Mouse (Mus musculus) left cerebral cortex, adult 6 months (tissue): ENCODE results near the gene Rnf4. TPM values are rescaled to one million over a fixed set of nuclear protein-coding genes. Genes with fewer than 3 reads are reported as not detected.

ENCODE experiments used
- long read RNA-seq, 2 experiments: library from polyadenylated mRNA; unstranded; transcript quantifications; one replicate each; pipeline ENCODE4 v2.0.0; 2019 to 2020
- polyA plus RNA-seq: library from polyadenylated mRNA; unstranded; fragments of <200 nt; fragmentation: Nextera tagmentation; gene quantifications from 2 replicates; pipeline ENCODE4 v1.2.3, GENCODE M21; 2021

Gene Rnf4
- 57.0 and 68.2 TPM in 2 replicates for polyA plus RNA-seq
- long read RNA-seq, experiment 1, full-length matches to known transcripts: 23 of 42 reads
- long read RNA-seq, experiment 1, partial matches to known transcripts: 3 of 42 reads
- long read RNA-seq, experiment 1, other reads (novel, unspliced or antisense): 16 of 42 reads
- long read RNA-seq, experiment 2, full-length matches to known transcripts: 17 of 22 reads
- long read RNA-seq, experiment 2, partial matches to known transcripts: 3 of 22 reads
- long read RNA-seq, experiment 2, other reads (novel, unspliced or antisense): 2 of 22 reads

DNA sequence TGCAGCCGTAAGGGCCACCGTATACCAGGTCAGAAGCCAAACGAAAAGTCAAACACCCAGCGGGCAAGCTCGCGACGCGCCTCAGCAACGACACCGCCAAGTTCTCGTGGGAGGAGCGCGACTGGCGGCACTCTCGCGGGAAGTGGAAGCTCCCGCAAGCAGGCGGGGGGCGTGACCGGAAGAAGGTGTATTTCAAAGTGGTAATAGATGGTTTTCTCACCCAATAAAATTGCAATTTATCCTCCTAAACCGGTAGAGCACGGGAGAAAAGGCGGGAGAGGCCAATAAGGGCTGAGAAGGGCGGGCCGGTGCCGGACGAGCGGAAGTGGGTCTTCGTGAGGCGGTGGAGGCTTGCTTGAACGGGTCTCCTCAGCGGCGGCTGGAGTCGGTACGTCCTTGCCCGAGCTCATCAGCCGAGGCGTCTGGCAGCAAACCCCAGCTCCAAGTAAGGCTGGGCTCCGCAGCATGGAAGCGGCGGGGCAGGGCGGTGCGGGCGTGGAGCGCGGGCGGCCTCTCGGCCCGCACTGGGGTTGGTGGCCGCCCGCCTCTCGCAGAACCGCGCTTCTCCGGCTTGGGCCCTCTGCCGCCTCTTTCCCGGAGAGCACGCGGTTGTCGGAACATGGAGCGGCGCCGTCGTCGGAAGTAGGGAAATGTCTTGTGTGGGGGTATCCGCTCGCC lies at the start of gene Rnf4:
Rnf4 (plus strand) TSS at position 193 of the 678 bp plus-strand sequence.

DNA sequence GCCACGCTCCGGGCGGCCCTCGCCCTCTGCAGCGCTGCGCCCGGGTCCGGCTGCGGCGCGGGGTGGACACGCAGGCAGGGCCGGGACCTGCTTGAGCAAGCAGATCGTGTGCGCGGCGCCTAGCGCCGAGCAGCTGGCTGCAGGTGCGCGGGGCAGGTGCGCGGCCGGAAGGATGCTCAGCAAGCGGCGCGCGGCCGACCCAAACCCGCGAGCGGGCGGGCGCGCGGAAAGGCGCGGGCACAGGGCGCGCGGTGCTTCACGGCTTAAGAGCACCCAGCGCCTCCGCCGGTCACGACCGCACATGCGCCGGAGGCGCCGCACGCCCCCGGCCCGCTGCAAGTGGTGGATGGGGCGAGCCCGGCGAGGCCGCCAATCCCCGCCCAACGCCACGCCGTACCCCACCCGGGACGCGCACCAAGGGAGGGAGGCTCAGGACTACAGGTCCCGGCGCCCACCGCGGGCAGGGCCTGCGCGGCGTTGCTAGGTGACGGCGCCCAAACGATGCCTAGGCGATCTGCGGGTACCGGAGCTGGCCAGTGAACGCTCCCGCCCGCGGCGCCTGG lies 47.9 kb upstream of the Rnf4 start, which contains the start of the genes Zfyve28 and Cfap99:
Zfyve28 (minus strand) TSS at position 296 of the 563 bp plus-strand sequence.
Cfap99 (plus strand) TSS at position 447 of the 563 bp plus-strand sequence.

DNA sequence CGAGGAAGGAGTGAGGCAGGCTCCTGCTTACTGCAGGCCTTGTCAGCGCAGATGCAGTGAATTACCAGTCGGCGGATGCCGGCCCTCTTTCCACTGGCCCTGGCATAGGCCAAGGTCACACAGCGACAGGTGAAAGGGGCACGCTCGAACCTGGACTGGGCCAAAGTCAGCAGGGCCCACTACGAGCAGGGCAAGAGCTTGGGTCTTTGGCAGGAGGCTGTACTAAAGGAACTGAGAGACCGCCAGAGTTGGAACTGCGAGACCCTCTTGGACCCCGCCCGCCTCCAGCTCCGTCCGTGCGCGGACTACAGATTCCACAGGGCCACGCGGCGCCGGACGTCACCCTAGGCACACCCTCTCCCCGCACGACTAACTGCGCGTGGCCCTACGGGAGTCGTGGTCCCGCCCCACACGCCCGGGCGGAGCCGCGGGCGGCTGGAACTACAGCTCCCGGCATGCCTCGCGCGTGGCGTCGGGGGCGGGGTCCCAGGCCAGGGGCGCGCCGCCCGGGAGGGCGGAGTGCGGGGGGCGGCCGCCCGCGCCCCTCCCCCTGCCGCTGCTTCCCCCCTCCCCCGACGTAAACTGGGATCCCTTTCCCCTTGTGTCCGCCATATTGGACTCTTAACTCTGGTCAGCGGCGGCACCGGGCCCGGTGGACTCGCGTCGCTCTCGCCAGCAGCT lies 33.4 kb downstream of the Rnf4 start, which contains the start of gene Fam193a:
Fam193a (plus strand) TSS at position 593 of the 681 bp plus-strand sequence.

Other genes starting within 250 kb of the Rnf4 start
- 0.11 and 0.32 TPM in 2 replicates for gene Poln, start 166.8 kb upstream of the Rnf4 start, polyA plus RNA-seq
- gene Haus3, start 166.8 kb upstream of the Rnf4 start, polyA plus RNA-seq: 7.5 and 8.2 TPM in 2 replicates
- 23.1 and 26.7 TPM in 2 replicates for gene Mxd4, start 148.6 kb upstream of the Rnf4 start, polyA plus RNA-seq
- 10.6 and 19.8 TPM in 2 replicates for gene Zfyve28, start 47.8 kb upstream of the Rnf4 start, polyA plus RNA-seq
- 0.27 and 0.28 TPM in 2 replicates for gene Cfap99, start 47.7 kb upstream of the Rnf4 start, polyA plus RNA-seq
- gene Fam193a, start 33.6 kb downstream of the Rnf4 start, polyA plus RNA-seq: 3.9 and 6.3 TPM in 2 replicates
- gene Tnip2, start 177.7 kb downstream of the Rnf4 start, polyA plus RNA-seq: 5.8 and 7.6 TPM in 2 replicates
- gene Sh3bp2, start 189.5 kb downstream of the Rnf4 start, polyA plus RNA-seq: 0.58 and 1.3 TPM in 2 replicates
- 91.9 and 163 TPM in 2 replicates for gene Add1, start 237.4 kb downstream of the Rnf4 start, polyA plus RNA-seq